Mouse (Mus musculus) intestine, embryonic 15.5 days (tissue): Measurements from ENCODE around the gene Gm17018. TPM values are rescaled to one million over a fixed set of nuclear protein-coding genes. Genes with fewer than 3 reads are reported as not detected.

Experiments used
- ATAC-seq: fragments of 200-750 bp; cut with Nextera tagmentation; 2 replicates; pipeline ENCODE4 v1.8.0; 2017; ENCODE audit warnings: moderate TSS enrichment, moderate library complexity
- H3K27ac ChIP-seq: fragments of 300-500 bp; sonication (generic); 2 replicates; pipeline ENCODE4 v1.5.1; 2015; ENCODE audit warnings: mild to moderate bottlenecking, inconsistent platforms
- H3K27me3 ChIP-seq: fragments of 300-500 bp; sonication (generic); replicated peaks from 2 replicates; pipeline ENCODE4 v1.6.1; 2015; ENCODE audit warnings: inconsistent platforms
- H3K36me3 ChIP-seq: fragments of 300-500 bp; sonication (generic); 2 replicates; pipeline ENCODE4 v1.6.1; 2015; ENCODE audit warnings: inconsistent platforms
- H3K4me1 ChIP-seq: fragments of 300-500 bp; sonication (generic); replicated peaks from 2 replicates; pipeline ENCODE4 v1.6.1; 2015; ENCODE audit warnings: inconsistent platforms
- H3K4me2 ChIP-seq: fragments of 300-500 bp; sonication (generic); replicated peaks from 2 replicates; pipeline ENCODE4 v1.6.1; 2015; ENCODE audit warnings: mild to moderate bottlenecking, inconsistent platforms
- H3K4me3 ChIP-seq: fragments of 300-500 bp; sonication (generic); replicated peaks from 2 replicates; pipeline ENCODE4 v1.5.1; 2015; ENCODE audit warnings: inconsistent platforms
- H3K9ac ChIP-seq: fragments of 300-500 bp; sonication (generic); 2 replicates; pipeline ENCODE4 v1.6.1; 2015; ENCODE audit warnings: inconsistent platforms
- H3K9me3 ChIP-seq: fragments of 300-500 bp; sonication (generic); 2 replicates; pipeline ENCODE4 v1.6.1; 2016; ENCODE audit warnings: inconsistent platforms
- WGBS: fragments of 180-500 bp; shearing (Covaris S2); methylation state at CpG from one replicate; pipeline ENCODE4 v1.1.7; 2015; 5-methylcytosine and 5-hydroxymethylcytosine counted together
- polyA plus RNA-seq: library from polyadenylated mRNA; unstranded; fragments of >200 nt; fragmentation: Nextera tagmentation; extraction: Ambion mirVana; gene quantifications from 2 replicates; pipeline ENCODE4 v1.2.1, GENCODE M21; 2015

The Gm17018 gene
- polyA plus RNA-seq, 1 experiment from 2014 or later = 38.2 TPM

- H3K27ac ChIP-seq = no peak overlapping the region
- H3K27me3 ChIP-seq = no peaks in the 10 kb centered on the region
- no peaks in the 10 kb centered on the region for H3K9me3 ChIP-seq
- H3K4me1 ChIP-seq = no peaks in the 10 kb centered on the region
- H3K4me3 ChIP-seq = no peak overlapping the region
- ATAC-seq = no peak
- no peaks in the 10 kb centered on the region for H3K36me3 ChIP-seq
- H3K4me2 ChIP-seq = no peak overlapping the region
- WGBS = 82% methylated on average over 6 of the region's 6 CpGs
- no peak overlapping the region for H3K9ac ChIP-seq
Observed at GRCm38 (mm10) chr19:45596434-45596833, 36.0 kb downstream of the Gm17018 start.

DNA sequence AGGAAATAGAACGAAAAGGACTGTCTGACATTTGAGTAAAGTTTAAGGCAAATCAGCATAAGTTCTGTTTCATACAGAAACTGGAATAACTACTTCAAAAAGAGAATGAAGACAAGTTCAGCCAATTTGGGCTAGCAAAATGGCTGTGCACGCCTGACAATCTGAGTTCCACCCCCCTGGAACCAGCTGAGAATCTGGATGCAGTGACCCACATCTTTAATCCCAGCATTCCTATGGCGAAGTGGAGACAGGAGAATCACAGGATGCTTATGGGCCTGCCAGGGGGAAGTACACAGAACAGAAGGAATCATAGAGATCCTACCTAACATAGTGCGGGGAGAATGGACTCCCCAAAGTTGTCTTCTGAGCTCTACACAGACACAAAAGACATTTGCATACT is 36.7 kb downstream of the Gm17018 start:
- no peaks in the 10 kb centered on the region for H3K9me3 ChIP-seq
- WGBS = 89% methylated on average over 4 of the region's 4 CpGs
- H3K9ac ChIP-seq = no peak overlapping the region
- H3K36me3 ChIP-seq = no peaks in the 10 kb centered on the region
- H3K4me2 ChIP-seq = no peak overlapping the region
- ATAC-seq = no peak
- H3K4me1 ChIP-seq = no peaks in the 10 kb centered on the region
- no peaks in the 10 kb centered on the region for H3K27me3 ChIP-seq
- no peak overlapping the region for H3K27ac ChIP-seq
- no peak overlapping the region for H3K4me3 ChIP-seq

GRCm38 (mm10) chr19:45602606-45603005 is 42.2 kb downstream of the Gm17018 start:
- no peaks in the 10 kb centered on the region for H3K4me1 ChIP-seq
- H3K36me3 ChIP-seq = 0 out of 2 replicates have a peak, but pooled peaks cover 3% of the 10 kb centered on the region
- H3K27ac ChIP-seq = no peak overlapping the region
- no peak overlapping the region for H3K4me3 ChIP-seq
- WGBS = 83% methylated on average over 5 of the region's 5 CpGs
- no peak overlapping the region for H3K9ac ChIP-seq
- H3K4me2 ChIP-seq = no peak overlapping the region
- ATAC-seq = no peak
- no peaks in the 10 kb centered on the region for H3K27me3 ChIP-seq
- H3K9me3 ChIP-seq = no peaks in the 10 kb centered on the region

GRCm38 (mm10) chr19:45606701-45607100 is 46.3 kb downstream of the Gm17018 start:
- no peaks in the 10 kb centered on the region for H3K9me3 ChIP-seq
- H3K4me1 ChIP-seq = no peaks in the 10 kb centered on the region
- H3K4me3 ChIP-seq = no peak overlapping the region
- 0 out of 2 replicates have a peak, but pooled peaks cover 3% of the 10 kb centered on the region for H3K36me3 ChIP-seq
- no peak overlapping the region for H3K9ac ChIP-seq
- no peak overlapping the region for H3K27ac ChIP-seq
- 88% methylated on average over 4 of the region's 4 CpGs for WGBS
- H3K4me2 ChIP-seq = no peak overlapping the region
- no peak for ATAC-seq
- no peaks in the 10 kb centered on the region for H3K27me3 ChIP-seq

GRCm38 (mm10) chr19:45607479-45607878 is 47.1 kb downstream of the Gm17018 start:
- Histone ChIP-seq H3K9ac (no peak overlapping the region), H3K9me3 (no peaks in the 10 kb centered on the region), H3K27me3 (no peaks in the 10 kb centered on the region), H3K36me3 (0 out of 2 replicates have a peak, but pooled peaks cover 3% of the 10 kb centered on the region), H3K4me3 (no peak overlapping the region), H3K4me1 (no peaks in the 10 kb centered on the region), H3K4me2 (no peak overlapping the region), H3K27ac (no peak overlapping the region)
- ATAC-seq = no peak
- 52% methylated on average over 7 of the region's 7 CpGs for WGBS

DNA sequence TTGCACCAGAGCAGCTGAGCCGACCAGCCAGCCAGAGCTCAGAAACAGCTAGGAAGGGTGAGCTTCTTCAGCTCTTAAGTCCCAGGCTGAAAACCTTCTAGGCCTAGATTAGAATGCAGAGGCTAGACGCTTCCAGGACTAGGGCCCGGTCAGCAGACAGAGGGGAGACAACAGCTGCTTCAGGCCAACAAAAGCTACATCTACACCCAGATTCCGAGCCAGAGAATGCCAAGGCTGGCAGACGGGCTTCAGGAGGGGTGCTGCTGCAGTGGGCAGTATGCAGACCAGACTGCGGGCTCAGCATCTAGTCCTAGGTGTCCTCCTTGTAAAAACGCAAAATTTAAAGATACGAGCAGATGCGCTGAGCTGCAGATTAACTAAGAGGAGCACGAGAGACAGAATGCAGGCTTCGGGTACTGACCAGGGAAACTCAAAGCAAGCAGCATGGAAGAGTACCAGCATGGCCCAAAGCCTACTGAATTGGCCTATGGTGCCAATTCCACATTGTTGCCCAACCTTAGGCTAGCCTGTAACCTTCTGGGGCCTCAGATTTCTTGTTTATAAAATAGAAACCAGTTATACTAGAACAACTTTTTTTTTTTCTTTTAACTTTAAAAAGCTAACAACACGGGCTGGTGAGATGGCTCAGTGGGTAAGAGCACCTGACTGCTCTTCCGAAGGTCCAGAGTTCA is 48.4 kb downstream of the Gm17018 start:
- Histone ChIP-seq H3K9ac (no peak overlapping the region), H3K4me1 (no peaks in the 10 kb centered on the region), H3K9me3 (no peaks in the 10 kb centered on the region), H3K4me3 (no peak overlapping the region), H3K4me2 (no peak overlapping the region), H3K27me3 (no peaks in the 10 kb centered on the region), H3K27ac (no peak overlapping the region), H3K36me3 (no peaks in the 10 kb centered on the region)
- WGBS = 87% methylated on average over 13 of the region's 13 CpGs
- no peak for ATAC-seq

GRCm38 (mm10) chr19:45610823-45611222 is 50.4 kb downstream of the Gm17018 start:
- 84% methylated on average over 5 of the region's 5 CpGs for WGBS
- H3K4me1 ChIP-seq = peaks cover 7% of the 10 kb centered on the region
- H3K27ac ChIP-seq = no peak overlapping the region
- H3K9me3 ChIP-seq = no peaks in the 10 kb centered on the region
- no peak overlapping the region for H3K4me3 ChIP-seq
- no peaks in the 10 kb centered on the region for H3K27me3 ChIP-seq
- H3K36me3 ChIP-seq = no peaks in the 10 kb centered on the region
- H3K9ac ChIP-seq = no peak overlapping the region
- H3K4me2 ChIP-seq = no peak overlapping the region
- ATAC-seq = no peak

DNA sequence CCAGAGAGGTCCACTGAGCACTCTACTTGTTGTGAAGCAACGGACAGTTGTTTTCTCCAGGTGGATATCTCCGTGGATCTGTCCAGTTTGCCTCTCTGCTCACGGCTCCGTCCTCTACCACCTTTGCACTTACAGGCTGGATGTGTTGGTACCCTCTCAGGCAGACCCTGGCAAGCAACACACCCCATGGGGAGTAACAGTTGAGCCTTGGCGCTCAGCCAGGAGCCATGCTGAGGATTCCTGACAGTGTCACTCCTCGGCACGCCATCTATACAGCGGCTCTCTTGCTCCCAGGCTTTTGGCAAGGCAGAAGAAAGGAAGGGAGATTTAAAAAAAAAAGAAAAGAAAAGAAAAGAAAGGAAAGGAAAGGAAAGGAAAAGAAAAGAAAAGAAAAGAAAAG is 54.0 kb downstream of the Gm17018 start:
- Histone ChIP-seq H3K4me3 (no peak overlapping the region), H3K27me3 (no peaks in the 10 kb centered on the region)
- no peak for ATAC-seq

GRCm38 (mm10) chr19:45614928-45615327 is 54.5 kb downstream of the Gm17018 start:
- H3K4me3 ChIP-seq = no peak overlapping the region
- peak; percentile 28; the same call in 1 of the 2 replicates for ATAC-seq
- WGBS = 76% methylated on average over 3 of the region's 3 CpGs
- H3K36me3 ChIP-seq = no peaks in the 10 kb centered on the region
- peaks cover 8% of the 10 kb centered on the region for H3K4me1 ChIP-seq
- no peak overlapping the region for H3K27ac ChIP-seq
- H3K9me3 ChIP-seq = no peaks in the 10 kb centered on the region
- H3K9ac ChIP-seq = no peak overlapping the region
- H3K4me2 ChIP-seq = no peak overlapping the region
- no peaks in the 10 kb centered on the region for H3K27me3 ChIP-seq

More for the DNA sequence above, 54.0 kb downstream of the Gm17018 start:
- 86% methylated on average over 8 of the region's 8 CpGs for WGBS
- no peaks in the 10 kb centered on the region for H3K36me3 ChIP-seq
- H3K9ac ChIP-seq = no peak overlapping the region
- peaks cover 8% of the 10 kb centered on the region for H3K4me1 ChIP-seq
- no peak overlapping the region for H3K4me2 ChIP-seq
- no peaks in the 10 kb centered on the region for H3K9me3 ChIP-seq
- no peak overlapping the region for H3K27ac ChIP-seq

DNA sequence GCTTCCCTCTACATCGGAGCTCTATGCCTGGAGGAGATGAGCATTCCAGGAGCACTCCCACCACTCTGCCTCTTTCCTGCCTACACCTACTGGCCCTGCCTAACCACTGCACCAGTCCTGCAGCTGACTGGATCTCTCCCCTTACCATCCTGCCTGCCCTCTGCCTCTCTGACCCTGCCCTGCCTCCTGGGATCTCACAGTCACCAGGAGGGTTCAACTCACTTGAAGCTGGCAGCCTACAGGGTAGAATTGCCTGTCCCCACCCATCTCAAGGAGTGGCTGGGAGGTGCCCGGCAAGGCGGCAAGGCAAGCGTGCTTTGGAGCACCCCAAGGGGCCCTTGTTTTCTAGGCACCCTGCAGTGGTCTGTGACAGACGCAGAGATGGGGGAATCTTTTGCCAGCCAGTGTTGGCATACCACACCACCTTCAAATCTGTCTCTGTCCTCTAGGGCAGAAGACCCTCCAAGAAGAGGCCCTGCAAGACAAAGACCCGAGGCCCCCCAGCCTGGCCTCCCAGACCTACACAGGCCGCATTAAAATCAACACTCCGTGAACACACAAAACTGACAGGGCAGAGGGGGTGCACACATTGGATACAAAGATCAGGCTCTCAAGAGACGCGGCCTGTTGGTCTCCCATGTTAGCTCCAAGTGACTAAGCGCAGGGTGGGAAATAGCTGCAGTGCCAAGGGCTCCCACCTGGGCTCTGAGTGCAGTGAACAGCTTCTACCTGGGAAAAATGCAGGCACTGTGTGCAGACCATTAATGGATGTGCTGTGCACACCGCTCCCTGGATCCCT is 55.2 kb downstream of the Gm17018 start:
- H3K9me3 ChIP-seq = no peaks in the 10 kb centered on the region
- no peaks in the 10 kb centered on the region for H3K27me3 ChIP-seq
- no peaks in the 10 kb centered on the region for H3K36me3 ChIP-seq
- no peak overlapping the region for H3K4me3 ChIP-seq
- WGBS = 66% methylated on average over 12 of the region's 12 CpGs
- H3K4me2 ChIP-seq = no peak overlapping the region
- no peak overlapping the region for H3K27ac ChIP-seq
- peak; percentile 25 for ATAC-seq
- H3K4me1 ChIP-seq = peaks cover 8% of the 10 kb centered on the region
- H3K9ac ChIP-seq = no peak overlapping the region

DNA sequence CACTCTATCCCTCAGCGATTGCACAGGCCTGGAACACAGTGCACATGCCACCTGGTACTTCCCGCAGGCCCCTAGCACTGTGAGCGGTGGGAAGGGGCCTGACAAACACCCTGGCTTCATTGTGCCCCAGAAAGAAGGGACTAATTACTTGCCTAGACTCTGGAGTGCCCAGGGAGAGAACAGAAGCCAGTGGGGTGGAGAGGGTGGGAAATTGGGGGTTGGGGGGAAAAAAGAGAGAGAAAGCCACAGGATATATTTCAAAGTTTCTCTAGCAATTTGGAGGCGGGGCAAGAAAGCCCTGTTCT is 55.8 kb downstream of the Gm17018 start:
- 59% methylated on average over 4 of the region's 4 CpGs for WGBS
- Histone ChIP-seq H3K36me3 (no peaks in the 10 kb centered on the region), H3K9ac (no peak overlapping the region), H3K9me3 (no peaks in the 10 kb centered on the region), H3K4me1 (peaks cover 8% of the 10 kb centered on the region), H3K4me2 (no peak overlapping the region), H3K4me3 (no peak overlapping the region), H3K27me3 (no peaks in the 10 kb centered on the region), H3K27ac (no peak overlapping the region)
- no peak for ATAC-seq

- 47% methylated on average over 7 of the region's 7 CpGs for WGBS
- Histone ChIP-seq H3K27ac (no peak overlapping the region), H3K27me3 (no peaks in the 10 kb centered on the region), H3K4me1 (peaks cover 8% of the 10 kb centered on the region), H3K4me2 (no peak overlapping the region), H3K9me3 (no peaks in the 10 kb centered on the region), H3K9ac (no peak overlapping the region), H3K4me3 (no peak overlapping the region), H3K36me3 (no peaks in the 10 kb centered on the region)
- no peak for ATAC-seq
Observed at GRCm38 (mm10) chr19:45616735-45617134, 56.3 kb downstream of the Gm17018 start.

DNA sequence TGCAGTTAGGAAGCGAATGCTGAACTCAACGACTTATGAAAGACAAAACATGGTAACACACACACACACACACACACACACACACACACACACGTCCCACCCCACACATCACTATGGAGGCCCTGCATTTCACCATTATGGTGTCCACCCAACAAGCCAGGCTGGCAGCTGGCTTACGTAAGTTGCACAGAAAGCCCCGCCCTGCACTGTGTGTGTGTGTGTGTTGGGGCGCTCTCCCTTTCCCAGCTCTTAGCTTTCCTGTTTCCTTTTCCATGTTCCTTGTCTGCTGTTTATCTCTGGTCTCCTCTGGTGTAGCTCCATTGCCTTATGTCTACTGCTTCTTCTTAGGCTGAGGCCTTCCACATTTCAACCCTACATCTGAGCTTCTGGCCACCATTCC is 57.8 kb downstream of the Gm17018 start:
- Histone ChIP-seq H3K36me3 (no peaks in the 10 kb centered on the region), H3K9ac (no peak overlapping the region), H3K4me3 (no peak overlapping the region), H3K9me3 (no peaks in the 10 kb centered on the region), H3K4me2 (no peak overlapping the region), H3K27me3 (no peaks in the 10 kb centered on the region), H3K27ac (no peak overlapping the region), H3K4me1 (peaks cover 8% of the 10 kb centered on the region)
- 75% methylated on average over 6 of the region's 6 CpGs for WGBS
- ATAC-seq = no peak
